Mouse (Mus musculus): ENCODE data around the gene Sdsl. TPM values are rescaled to one million over a fixed set of nuclear protein-coding genes. Genes with fewer than 3 reads are reported as not detected.

Gene Sdsl
- polyA plus RNA-seq (2015; fragmentation: Illumina TruSeq; extraction: RNeasy Lipid Tissue Mini Kit (QIAGEN cat#74804); ENCODE audit: insufficient read depth, low replicate concordance): not detected

DNA sequence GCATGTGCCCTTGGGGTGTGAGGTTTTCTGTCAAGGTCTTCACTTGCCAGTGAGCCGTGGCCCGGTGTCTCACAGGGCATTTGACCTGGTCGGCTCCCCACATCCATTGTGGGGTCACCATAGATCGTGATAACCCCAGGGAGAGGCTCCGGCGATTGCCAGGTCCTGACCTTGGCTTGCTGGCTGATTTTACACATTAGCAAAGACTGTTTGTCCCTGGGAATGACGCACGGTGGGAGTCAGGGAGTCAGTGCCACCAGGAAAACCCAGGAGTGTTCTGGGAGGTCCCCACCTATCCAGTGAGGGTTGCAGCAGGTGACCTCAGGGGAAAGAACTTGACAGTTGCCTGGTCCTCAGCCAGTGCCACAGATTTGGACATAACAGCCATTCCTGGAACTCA is at the start of gene Sdsl:
TSS of gene Sdsl (minus strand) at position 41 of the 400 bp plus-strand sequence.

DNA sequence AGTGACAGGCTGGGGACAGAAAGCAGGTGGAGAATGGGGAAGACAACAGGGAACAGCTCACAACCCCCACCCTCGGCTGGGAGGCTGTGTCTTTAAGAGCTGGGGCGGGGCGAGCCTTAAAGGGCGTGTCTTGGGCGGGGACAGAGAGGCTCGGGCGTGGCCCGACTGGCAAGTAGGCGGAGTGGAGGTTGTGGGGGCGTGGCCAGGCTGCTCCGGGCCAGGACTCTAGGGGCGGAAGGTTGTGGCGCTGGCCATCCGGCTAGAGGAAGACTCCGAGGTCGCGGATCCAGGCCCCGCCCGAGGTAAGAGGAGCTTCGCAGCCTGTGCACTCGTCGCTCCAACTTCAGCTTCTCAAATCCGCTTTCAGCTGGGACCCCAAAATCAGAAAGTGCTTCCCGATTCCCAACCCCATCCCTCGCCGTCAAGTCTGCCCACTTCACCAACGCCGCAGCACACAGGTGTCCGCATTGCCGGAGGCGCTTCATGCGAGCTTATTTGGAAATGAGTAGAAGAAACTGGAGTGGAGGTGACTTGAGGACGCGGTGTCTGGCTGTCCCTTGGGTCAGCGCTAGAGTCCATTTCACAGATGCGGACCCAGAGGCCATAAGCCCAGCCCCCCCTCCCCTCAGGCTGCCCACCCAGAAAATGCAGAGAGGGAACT is 38.5 kb upstream of the Sdsl start, which contains the start of gene Slc8b1:
TSS of gene Slc8b1 (plus strand) at position 187 of the 661 bp plus-strand sequence.

DNA sequence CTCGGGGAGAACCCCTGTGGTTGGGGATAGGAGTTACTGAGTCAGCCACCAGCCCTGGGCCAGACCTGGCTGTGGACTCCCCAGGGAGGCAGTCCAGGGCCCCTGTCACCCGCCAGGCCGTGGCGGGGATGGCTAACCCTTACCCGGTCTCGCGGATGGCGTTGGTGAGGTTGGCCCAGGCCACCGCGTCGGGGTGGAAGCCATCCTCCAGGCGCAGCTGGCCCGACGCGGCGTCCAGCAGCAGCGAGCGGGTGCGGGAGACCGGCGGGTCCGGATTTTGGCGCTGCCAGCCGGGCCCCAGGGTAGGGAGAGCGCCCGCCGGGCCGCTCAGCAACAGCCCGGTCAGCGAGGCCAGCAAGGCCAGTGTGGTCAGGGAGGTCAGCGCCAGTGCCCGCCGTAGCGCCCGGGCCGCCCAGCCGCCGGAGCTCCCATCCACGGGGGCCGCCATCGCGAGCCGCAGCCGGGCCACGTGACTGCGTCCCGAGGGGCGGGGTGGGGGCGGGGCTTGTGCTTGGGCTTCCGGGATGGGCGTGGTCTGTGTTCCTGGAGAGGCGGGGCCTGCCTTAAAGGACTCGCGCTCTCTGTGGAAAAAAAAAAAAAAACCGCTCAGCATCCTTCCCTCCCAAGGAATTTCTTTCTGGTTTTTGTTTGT is 30.7 kb upstream of the Sdsl start, which contains the start of gene Plbd2:
TSS of gene Plbd2 (minus strand) at position 482 of the 652 bp plus-strand sequence.

DNA sequence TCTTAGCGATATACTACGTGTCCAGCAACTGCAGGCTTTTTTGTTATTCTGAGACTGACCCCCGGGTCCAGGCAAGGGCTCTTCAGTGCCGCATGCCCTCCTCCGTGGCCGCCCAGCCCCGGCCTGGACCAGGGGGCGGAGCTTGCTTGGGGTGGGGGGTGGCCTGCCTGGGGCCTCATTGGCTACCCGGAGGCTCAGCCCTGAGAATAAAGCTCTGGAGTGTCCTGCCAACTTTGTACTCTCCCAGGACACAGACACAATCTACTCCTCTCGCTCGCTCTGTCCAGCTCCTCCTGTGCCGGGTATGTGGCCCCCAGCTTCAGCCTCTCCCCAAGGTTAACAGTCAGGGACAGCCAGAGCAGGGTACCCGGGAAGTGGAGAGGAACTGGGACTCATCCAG is 3.7 kb upstream of the Sdsl start, which contains the start of gene Sds:
TSS of gene Sds (plus strand) at position 231 of the 400 bp plus-strand sequence.

DNA sequence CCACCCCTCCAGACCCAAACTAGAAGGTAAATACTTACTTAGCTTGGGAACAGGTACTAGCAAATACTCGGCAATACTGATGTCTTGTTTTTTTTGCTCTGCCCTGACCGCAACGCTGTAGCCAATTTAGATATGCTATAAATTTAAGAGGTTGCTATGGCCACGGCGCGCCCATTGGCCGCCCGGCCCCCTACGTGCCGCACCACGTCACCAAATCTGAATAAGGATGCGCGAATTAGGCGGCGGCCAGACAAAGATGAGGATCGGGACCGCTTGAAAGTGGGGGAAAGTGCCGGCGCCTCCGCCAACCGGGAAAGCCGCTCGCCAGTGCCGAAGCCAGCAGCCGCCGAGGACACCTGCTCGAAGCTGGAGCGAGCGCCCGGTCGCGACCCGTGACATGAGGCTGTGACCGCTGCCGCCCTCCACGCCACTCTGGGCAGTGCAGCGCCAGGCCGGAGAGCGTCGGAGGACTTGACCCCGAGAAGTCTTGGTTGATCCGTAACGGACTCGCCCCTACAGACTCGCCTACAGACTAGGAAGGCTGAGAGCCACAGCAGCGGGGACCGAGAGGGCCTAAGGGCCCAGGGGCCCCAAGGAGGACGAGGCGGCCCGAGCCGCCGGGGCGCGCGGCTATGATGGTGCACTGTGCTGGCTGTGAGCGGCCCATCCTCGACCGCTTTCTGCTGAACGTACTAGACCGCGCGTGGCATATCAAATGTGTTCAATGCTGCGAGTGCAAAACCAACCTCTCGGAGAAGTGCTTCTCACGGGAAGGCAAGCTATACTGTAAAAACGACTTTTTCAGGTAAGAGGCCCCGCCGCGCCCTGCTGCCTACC is 40.7 kb downstream of the Sdsl start, which contains the start of gene Lhx5:
TSS of gene Lhx5 (plus strand) at position 51 of the 837 bp plus-strand sequence.

Other genes with a start within 250 kb of the Sdsl start
- gene Lhx5, start 41.1 kb downstream of the Sdsl start, polyA plus RNA-seq (2015; fragmentation: Illumina TruSeq; extraction: RNeasy Lipid Tissue Mini Kit (QIAGEN cat#74804); ENCODE audit: insufficient read depth, low replicate concordance): not detected
- not detected for gene Sds, start 3.7 kb upstream of the Sdsl start, polyA plus RNA-seq (2015; fragmentation: Illumina TruSeq; extraction: RNeasy Lipid Tissue Mini Kit (QIAGEN cat#74804); ENCODE audit: insufficient read depth, low replicate concordance)
- gene Plbd2, start 30.8 kb upstream of the Sdsl start, polyA plus RNA-seq (2015; fragmentation: Illumina TruSeq; extraction: RNeasy Lipid Tissue Mini Kit (QIAGEN cat#74804); ENCODE audit: insufficient read depth, low replicate concordance): 10.3 TPM
- 26.0 TPM for gene Slc8b1, start 38.4 kb upstream of the Sdsl start, polyA plus RNA-seq (2015; fragmentation: Illumina TruSeq; extraction: RNeasy Lipid Tissue Mini Kit (QIAGEN cat#74804); ENCODE audit: insufficient read depth, low replicate concordance)
- gene Tpcn1, start 115.9 kb upstream of the Sdsl start, polyA plus RNA-seq (2015; fragmentation: Illumina TruSeq; extraction: RNeasy Lipid Tissue Mini Kit (QIAGEN cat#74804); ENCODE audit: insufficient read depth, low replicate concordance): 11.5 TPM
- gene Iqcd, start 116.2 kb upstream of the Sdsl start, polyA plus RNA-seq (2015; fragmentation: Illumina TruSeq; extraction: RNeasy Lipid Tissue Mini Kit (QIAGEN cat#74804); ENCODE audit: insufficient read depth, low replicate concordance): 0.39 TPM
- gene Rita1, start 139.8 kb upstream of the Sdsl start, polyA plus RNA-seq (2015; fragmentation: Illumina TruSeq; extraction: RNeasy Lipid Tissue Mini Kit (QIAGEN cat#74804); ENCODE audit: insufficient read depth, low replicate concordance): 2.0 TPM
- gene Ddx54, start 139.9 kb upstream of the Sdsl start, polyA plus RNA-seq (2015; fragmentation: Illumina TruSeq; extraction: RNeasy Lipid Tissue Mini Kit (QIAGEN cat#74804); ENCODE audit: insufficient read depth, low replicate concordance): 15.6 TPM
- gene Cfap73, start 161.4 kb upstream of the Sdsl start, polyA plus RNA-seq (2015; fragmentation: Illumina TruSeq; extraction: RNeasy Lipid Tissue Mini Kit (QIAGEN cat#74804); ENCODE audit: insufficient read depth, low replicate concordance): not detected
- 3.3 TPM for gene Rasal1, start 176.0 kb upstream of the Sdsl start, polyA plus RNA-seq (2015; fragmentation: Illumina TruSeq; extraction: RNeasy Lipid Tissue Mini Kit (QIAGEN cat#74804); ENCODE audit: insufficient read depth, low replicate concordance)
- gene Dtx1, start 239.1 kb upstream of the Sdsl start, polyA plus RNA-seq (2015; fragmentation: Illumina TruSeq; extraction: RNeasy Lipid Tissue Mini Kit (QIAGEN cat#74804); ENCODE audit: insufficient read depth, low replicate concordance): 55.9 TPM

Measured in spleen, adult 10 weeks (tissue).